Mouse (Mus musculus) CH12.LX (cell line): ENCODE data around the gene Caprin1. TPM values are rescaled to one million over a fixed set of nuclear protein-coding genes. Genes with fewer than 3 reads are reported as not detected.

Source experiments
- DNase-seq: peaks from one replicate; pipeline ENCODE4 v3.0.0-alpha.2; 2013; ENCODE audit errors: extremely low read depth
- H3K27ac ChIP-seq: 2 replicates; pipeline ENCODE4 v1.5.1; 2012; ENCODE audit warnings: low read depth, mild to moderate bottlenecking, control low read depth, moderate library complexity; ENCODE audit not compliant: insufficient read depth
- H3K27me3 ChIP-seq: replicated peaks from 2 replicates; pipeline ENCODE3; 2012; ENCODE audit warnings: inconsistent platforms
- H3K36me3 ChIP-seq, 2 experiments: replicated peaks in 1 of 2; 2 replicates each; pipeline versions ENCODE3 to v1.6.1; 2012; ENCODE audit warnings: inconsistent platforms in 1 of 2, low read length in 1 of 2, mild to moderate bottlenecking in 1 of 2, mixed read lengths in 1 of 2, moderate library complexity in 1 of 2; ENCODE audit not compliant: control insufficient read depth in 1 of 2, insufficient read depth in 1 of 2
- H3K4me1 ChIP-seq, 2 experiments: 2 replicates each; pipeline ENCODE4 v1.6.1; 2012; ENCODE audit warnings: inconsistent platforms in 1 of 2, moderate library complexity in 1 of 2; ENCODE audit not compliant: insufficient read depth in 2 of 2, control insufficient read depth in 1 of 2
- H3K4me2 ChIP-seq: 2 replicates; pipeline ENCODE4 v1.6.1; 2012; ENCODE audit warnings: low read depth, mild to moderate bottlenecking, control low read depth; ENCODE audit not compliant: poor library complexity, insufficient read depth, severe bottlenecking
- H3K4me3 ChIP-seq, 3 experiments: fragments of 150-350 bp in 1 of 3; sonication (generic) in 1 of 3; replicated peaks in 1 of 3; 2 replicates each; pipeline versions ENCODE3 to v1.5.1; 2011 to 2012; ENCODE audit warnings: low read depth in 2 of 3, low read length in 2 of 3, mild to moderate bottlenecking in 2 of 3, moderate library complexity in 2 of 3, control low read depth in 1 of 3, improper control_type of control experiment in 1 of 3, inconsistent platforms in 1 of 3, mixed read lengths in 1 of 3; ENCODE audit not compliant: poor library complexity in 1 of 3
- H3K79me2 ChIP-seq: replicated peaks from 2 replicates; pipeline ENCODE4 v1.6.1; 2012; ENCODE audit warnings: mild to moderate bottlenecking, moderate library complexity; ENCODE audit not compliant: control insufficient read depth, poor library complexity, insufficient read depth, severe bottlenecking; ENCODE audit errors: extremely low read depth
- H3K9ac ChIP-seq: 2 replicates; pipeline ENCODE4 v1.6.1; 2012; ENCODE audit warnings: low read depth, mild to moderate bottlenecking, control low read depth, moderate library complexity; ENCODE audit not compliant: insufficient read depth
- H3K9me3 ChIP-seq: replicated peaks from 2 replicates; pipeline ENCODE3; 2012; ENCODE audit warnings: low read length, inconsistent platforms, mixed read lengths
- BHLHE40 ChIP-seq: IDR thresholded peaks from 2 replicates; pipeline ENCODE4 v1.6.1; 2011; ENCODE audit warnings: mild to moderate bottlenecking, low read depth, low read length, improper control_type of control experiment
- CHD2 ChIP-seq: IDR thresholded peaks from 2 replicates; pipeline ENCODE4 v1.6.1; 2011; ENCODE audit warnings: low read length, improper control_type of control experiment
- ELF1 ChIP-seq: IDR thresholded peaks from 2 replicates; pipeline ENCODE4 v1.6.1; 2014; ENCODE audit warnings: low read depth, mild to moderate bottlenecking, inconsistent platforms, low read length, improper control_type of control experiment
- EP300 ChIP-seq: IDR thresholded peaks from 2 replicates; pipeline ENCODE4 v1.6.1; 2011; ENCODE audit warnings: low read length, improper control_type of control experiment
- ETS1 ChIP-seq: conservative IDR thresholded peaks from 2 replicates; pipeline ENCODE4 v1.6.1; 2012; ENCODE audit warnings: low read depth, mild to moderate bottlenecking, inconsistent platforms, low read length, improper control_type of control experiment, moderate library complexity
- GABPA ChIP-seq: IDR thresholded peaks from 2 replicates; pipeline ENCODE4 v1.6.1; 2012; ENCODE audit warnings: low read depth, low read length, improper control_type of control experiment, inconsistent platforms; ENCODE audit not compliant: insufficient replicate concordance
- HCFC1 ChIP-seq: IDR thresholded peaks from 2 replicates; pipeline ENCODE4 v1.6.1; 2012; ENCODE audit warnings: low read depth, mild to moderate bottlenecking, inconsistent platforms, low read length, improper control_type of control experiment
- JUN ChIP-seq: IDR thresholded peaks from 2 replicates; pipeline ENCODE4 v1.6.1; 2011; ENCODE audit warnings: low read depth, mild to moderate bottlenecking, low read length, improper control_type of control experiment, moderate library complexity; ENCODE audit not compliant: insufficient read depth
- MAFK ChIP-seq: IDR thresholded peaks from 2 replicates; pipeline ENCODE4 v1.6.1; 2011; ENCODE audit warnings: low read length, improper control_type of control experiment; ENCODE audit not compliant: insufficient replicate concordance
- MAX ChIP-seq: IDR thresholded peaks from 2 replicates; pipeline ENCODE4 v1.6.1; 2011; ENCODE audit warnings: low read length, improper control_type of control experiment
- MAZ ChIP-seq: IDR thresholded peaks from 2 replicates; pipeline ENCODE4 v1.6.1; 2012; ENCODE audit warnings: low read depth, mild to moderate bottlenecking, inconsistent platforms, low read length, improper control_type of control experiment, moderate library complexity
- MEF2A ChIP-seq: IDR thresholded peaks from 2 replicates; pipeline ENCODE4 v1.6.1; 2014; ENCODE audit warnings: low read depth, mild to moderate bottlenecking, inconsistent platforms, low read length, improper control_type of control experiment, borderline replicate concordance
- MXI1 ChIP-seq: IDR thresholded peaks from 2 replicates; pipeline ENCODE4 v1.6.1; 2011; ENCODE audit warnings: mild to moderate bottlenecking, low read depth, low read length, improper control_type of control experiment
- NELFE ChIP-seq: IDR thresholded peaks from 2 replicates; pipeline ENCODE4 v1.6.1; 2011; ENCODE audit warnings: low read depth, low read length, improper control_type of control experiment
- NRF1 ChIP-seq: IDR thresholded peaks from 2 replicates; pipeline ENCODE4 v1.6.1; 2014; ENCODE audit warnings: low read depth, mild to moderate bottlenecking, inconsistent platforms, low read length, improper control_type of control experiment, moderate library complexity
- POLR2A ChIP-seq: IDR thresholded peaks from 2 replicates; pipeline ENCODE4 v1.6.1; 2011; ENCODE audit warnings: low read depth, mild to moderate bottlenecking, improper control_type of control experiment, low read length
- RCOR1 ChIP-seq: conservative IDR thresholded peaks from 2 replicates; pipeline ENCODE4 v1.6.1; 2012; ENCODE audit warnings: low read depth, mild to moderate bottlenecking, inconsistent platforms, low read length, improper control_type of control experiment
- TCF12 ChIP-seq: IDR thresholded peaks from 2 replicates; pipeline ENCODE4 v1.6.1; 2014; ENCODE audit warnings: low read depth, mild to moderate bottlenecking, inconsistent platforms, low read length, improper control_type of control experiment
- UBTF ChIP-seq: IDR thresholded peaks from 2 replicates; pipeline ENCODE4 v1.6.1; 2012; ENCODE audit warnings: low read depth, mild to moderate bottlenecking, inconsistent platforms, low read length, improper control_type of control experiment, moderate library complexity
- ZNF384 ChIP-seq: IDR thresholded peaks from 2 replicates; pipeline ENCODE4 v1.6.1; 2012; ENCODE audit warnings: low read depth, low read length, improper control_type of control experiment, inconsistent platforms
- dilution Hi-C: fragments of 300-500 bp; cut with MboI; formaldehyde crosslinking; loops from 2 replicates; pipeline ENCODE4 v1.14.3; 2020; ENCODE audit warnings: low sequenced_read_pairs; ENCODE audit not compliant: extremely low pct_unique_long_range_greater_than_20kb, extremely low pct_ligation_motif_present
- in situ Hi-C: fragments of 300-500 bp; cut with MboI; formaldehyde crosslinking; loops from 3 replicates; pipeline ENCODE4 v1.14.3; 2019; ENCODE audit warnings: low sequenced_read_pairs, low pct_ligation_motif_present, low pct_unique_long_range_greater_than_20kb, mixed read lengths
- polyA plus RNA-seq: library from polyadenylated mRNA; unstranded; fragments of >175 nt; gene quantifications from 2 replicates; pipeline ENCODE4 v1.2.1, GENCODE M21; 2012; ENCODE audit warnings: low read depth; ENCODE audit not compliant: insufficient read length
- total RNA-seq, 2 experiments: library from RNA; depleted of rRNA; stranded (reverse); fragments of 300-350 nt in 1 of 2; fragments of >200 nt in 1 of 2; gene quantifications; 2 replicates each; pipeline ENCODE4 v1.2.3; 2012 to 2014

The Caprin1 gene
- total and polyA plus RNA-seq, 3 experiments = 217 to 514 (median 410) TPM

- Histone ChIP-seq H3K27ac (peak overlapping the region; percentile 91), H3K36me3 (peaks cover 9 to 26% of the 10 kb centered on the region in 2 experiments), H3K27me3 (no peaks in the 10 kb centered on the region), H3K4me2 (no peak overlapping the region), H3K4me1 (peaks cover 7 to 46% of the 10 kb centered on the region in 2 experiments), H3K9me3 (no peaks in the 10 kb centered on the region), H3K9ac (peak overlapping the region; percentile 99), H3K79me2 (peaks cover 38% of the 10 kb centered on the region), H3K4me3 (peak overlapping the region; percentile 76 to 84 (median 82))
- in situ Hi-C loops = no loop called here
- peak; percentile 67 for DNase-seq
- dilution Hi-C loops = no loop called here
- TF ChIP-seq NRF1 (peak; percentile 67), RCOR1 (no peak), GABPA (no peak), HCFC1 (peak; percentile 55; the same call in 1 of the 2 replicates), ZNF384 (no peak), EP300 (no peak), MEF2A (no peak; the same call in 1 of the 2 replicates), TCF12 (peak; percentile 69), CHD2 (no peak), UBTF (0 out of 2 replicates have a peak, but pooled peaks have one; percentile 38), MAFK (no peak), BHLHE40 (0 out of 2 replicates have a peak, but pooled peaks have one; percentile 2), ELF1 (no peak), MXI1 (no peak), ETS1 (no peak), POLR2A (peak; percentile 28; the same call in 1 of the 2 replicates), MAZ (no peak)
These were observed 485 bp downstream of the Caprin1 start for GRCm38 (mm10) chr2:103796861-103797466.

DNA sequence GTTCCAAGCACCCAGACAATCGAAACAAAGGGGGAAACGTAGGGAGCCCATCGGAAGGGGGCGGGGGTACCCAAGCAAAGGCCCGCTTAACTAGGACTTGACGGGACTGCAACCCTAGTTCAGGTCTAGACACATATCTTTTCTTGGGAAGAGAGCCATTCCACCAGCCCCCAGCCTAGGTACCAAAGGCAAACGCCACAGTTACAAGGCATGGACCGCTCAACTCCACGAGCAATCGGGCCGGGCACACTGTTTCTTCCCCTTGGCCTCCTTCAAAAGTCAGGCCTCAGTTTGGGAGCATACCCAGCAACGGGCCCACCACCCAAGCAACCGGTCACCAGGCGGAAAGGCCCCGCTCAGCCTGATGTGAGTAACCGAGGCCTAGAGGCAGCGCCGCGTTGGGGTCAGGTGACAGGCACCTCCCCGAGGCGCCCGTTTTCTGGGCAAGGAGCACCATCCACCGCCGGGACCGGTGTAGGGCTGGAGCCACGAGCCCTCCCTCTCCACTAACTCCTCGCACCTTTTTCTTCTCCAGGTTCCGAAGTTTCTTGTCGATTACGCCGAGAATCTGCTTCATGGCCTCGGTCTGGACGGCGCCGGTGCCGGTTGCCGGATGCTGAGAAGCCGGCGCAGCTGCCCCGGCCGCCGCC is 1.1 kb downstream of the Caprin1 start:
- TF ChIP-seq JUN = no peak
- TF ChIP-seq MAX = no peak
- no peak for TF ChIP-seq NELFE
- TF ChIP-seq BHLHE40 = 0 out of 2 replicates have a peak, but pooled peaks have one; percentile 3
- peaks cover 41% of the 10 kb centered on the region for H3K79me2 ChIP-seq
- no peak overlapping the region for H3K4me2 ChIP-seq
- dilution Hi-C loops = no loop called here
- H3K4me1 ChIP-seq = peaks cover 7 to 47% of the 10 kb centered on the region in 2 experiments
- peak overlapping the region; percentile 91 for H3K27ac ChIP-seq
- in situ Hi-C loops = no loop called here
- H3K27me3 ChIP-seq = no peaks in the 10 kb centered on the region
- peaks cover 9 to 31% of the 10 kb centered on the region in 2 experiments for H3K36me3 ChIP-seq
- peak; percentile 46 for DNase-seq
- H3K9ac ChIP-seq = peak overlapping the region; percentile 99
- H3K4me3 ChIP-seq = peak overlapping the region; percentile 76 to 84 (median 82)
- H3K9me3 ChIP-seq = no peaks in the 10 kb centered on the region
